Mouse (Mus musculus) midbrain, embryonic 11.5 days (tissue): ENCODE results near the gene Limk1. TPM values are rescaled to one million over a fixed set of nuclear protein-coding genes. Genes with fewer than 3 reads are reported as not detected.

Experiments used
- ATAC-seq: fragments of 200-750 bp; cut with Nextera tagmentation; 2 replicates; pipeline ENCODE4 v1.8.0; 2017; ENCODE audit warnings: moderate TSS enrichment, moderate library complexity; ENCODE audit not compliant: low FRiP score
- DNase-seq: peaks from one replicate; pipeline ENCODE4 v3.0.0; 2015; ENCODE audit warnings: low spot score; ENCODE audit errors: missing footprints
- H3K27ac ChIP-seq: fragments of 300-500 bp; sonication (generic); 2 replicates; pipeline ENCODE4 v1.5.1; 2014; ENCODE audit warnings: low read depth, low read length
- H3K27me3 ChIP-seq: fragments of 300-500 bp; sonication (generic); 2 replicates; pipeline ENCODE4 v1.6.1; 2014; ENCODE audit warnings: mild to moderate bottlenecking, low read length, moderate library complexity, mixed read lengths; ENCODE audit not compliant: control insufficient read depth, insufficient read depth
- H3K36me3 ChIP-seq: fragments of 300-500 bp; sonication (generic); 2 replicates; pipeline ENCODE4 v1.6.1; 2014; ENCODE audit warnings: mild to moderate bottlenecking, low read length, moderate library complexity, mixed read lengths; ENCODE audit not compliant: control insufficient read depth, insufficient read depth
- H3K4me1 ChIP-seq: fragments of 300-500 bp; sonication (generic); 2 replicates; pipeline ENCODE4 v1.6.1; 2014; ENCODE audit warnings: low read length; ENCODE audit not compliant: control insufficient read depth, insufficient read depth
- H3K4me2 ChIP-seq: fragments of 300-500 bp; sonication (generic); 2 replicates; pipeline ENCODE4 v1.6.1; 2014; ENCODE audit warnings: mild to moderate bottlenecking, moderate library complexity
- H3K4me3 ChIP-seq: fragments of 300-500 bp; sonication (generic); 2 replicates; pipeline ENCODE4 v1.5.1; 2014; ENCODE audit warnings: low read depth, low read length
- H3K9ac ChIP-seq: fragments of 300-500 bp; sonication (generic); 2 replicates; pipeline ENCODE4 v1.6.1; 2014; ENCODE audit warnings: low read length
- H3K9me3 ChIP-seq: fragments of 300-500 bp; sonication (generic); 2 replicates; pipeline ENCODE4 v1.6.1; 2016; ENCODE audit warnings: low read length; ENCODE audit not compliant: control insufficient read depth
- WGBS: fragments of 180-500 bp; shearing (Covaris S2); extraction: QIAGEN DNeasy Blood & Tissue Kit; methylation state at CpG from one replicate; pipeline ENCODE4 v1.1.7; 2014; 5-methylcytosine and 5-hydroxymethylcytosine counted together
- polyA plus RNA-seq: library from polyadenylated mRNA; unstranded; fragments of >200 nt; fragmentation: Nextera tagmentation; extraction: Ambion mirVana; gene quantifications from 2 replicates; pipeline ENCODE4 v1.2.1, GENCODE M21; 2014

Limk1 gene
- polyA plus RNA-seq, 1 experiment from 2014 or later: 9.1 TPM

GRCm38 (mm10) chr5:134613727-134614126, 74.7 kb downstream of the Limk1 start:
- no peak for ATAC-seq
- Histone ChIP-seq H3K4me3 (no peak overlapping the region), H3K9me3 (no peaks in the 10 kb centered on the region), H3K36me3 (peaks cover 3% of the 10 kb centered on the region; the same call in 1 of the 2 replicates), H3K9ac (no peak overlapping the region), H3K27me3 (no peaks in the 10 kb centered on the region), H3K4me2 (no peak overlapping the region), H3K27ac (no peak overlapping the region), H3K4me1 (no peaks in the 10 kb centered on the region)
- no peak for DNase-seq
- WGBS: 82% methylated on average over 9 of the region's 9 CpGs

DNA sequence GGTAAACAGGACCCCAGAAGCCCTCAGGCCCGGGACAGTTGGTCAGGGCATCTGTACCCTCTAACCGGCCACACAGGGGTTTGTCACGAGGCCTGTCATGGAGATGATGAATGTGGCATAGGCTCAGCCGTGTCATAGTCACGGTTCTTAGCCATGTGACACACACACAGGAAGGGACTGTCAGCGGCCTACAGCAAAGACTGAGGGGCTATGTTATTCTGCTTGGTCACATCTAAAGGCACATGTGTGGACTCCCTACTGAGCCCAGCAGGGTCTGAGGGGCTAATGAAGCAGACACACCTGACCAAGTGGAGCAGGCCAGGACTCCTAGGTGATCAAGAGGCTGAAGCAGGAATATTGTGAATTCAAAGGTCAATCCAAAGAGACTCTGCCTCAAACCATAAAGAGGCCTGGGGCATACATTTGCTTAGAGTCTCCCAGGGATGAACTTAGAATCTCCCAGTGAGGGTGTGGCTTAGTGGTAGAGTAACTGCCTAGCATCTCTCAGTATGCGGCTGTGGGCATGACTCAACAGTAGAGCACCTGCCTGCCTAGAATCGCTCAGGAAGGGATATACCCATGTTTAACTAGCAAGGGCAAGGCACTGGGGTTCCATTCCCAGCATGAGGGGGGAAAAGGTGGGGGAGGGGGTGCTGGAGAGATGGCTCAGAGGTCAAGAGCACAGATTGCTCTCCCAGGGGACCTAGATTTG, 76.4 kb downstream of the Limk1 start:
- Histone ChIP-seq H3K9ac (no peak overlapping the region), H3K36me3 (no peaks in the 10 kb centered on the region), H3K4me1 (no peaks in the 10 kb centered on the region), H3K27ac (no peak overlapping the region), H3K9me3 (no peaks in the 10 kb centered on the region), H3K27me3 (no peaks in the 10 kb centered on the region), H3K4me2 (no peak overlapping the region), H3K4me3 (no peak overlapping the region)
- ATAC-seq: no peak
- 74% methylated on average over 8 of the region's 8 CpGs for WGBS
- no peak for DNase-seq

- no peaks in the 10 kb centered on the region for H3K9me3 ChIP-seq
- H3K9ac ChIP-seq: no peak overlapping the region
- no peaks in the 10 kb centered on the region for H3K36me3 ChIP-seq
- H3K27ac ChIP-seq: no peak overlapping the region
- ATAC-seq (no peak), DNase-seq (no peak)
- no peak overlapping the region for H3K4me2 ChIP-seq
- H3K4me1 ChIP-seq: no peaks in the 10 kb centered on the region
- H3K27me3 ChIP-seq: no peaks in the 10 kb centered on the region
- no peak overlapping the region for H3K4me3 ChIP-seq
- WGBS: 87% methylated on average over 12 of the region's 12 CpGs
Measured at GRCm38 (mm10) chr5:134609916-134610643, 78.3 kb downstream of the Limk1 start.

DNA sequence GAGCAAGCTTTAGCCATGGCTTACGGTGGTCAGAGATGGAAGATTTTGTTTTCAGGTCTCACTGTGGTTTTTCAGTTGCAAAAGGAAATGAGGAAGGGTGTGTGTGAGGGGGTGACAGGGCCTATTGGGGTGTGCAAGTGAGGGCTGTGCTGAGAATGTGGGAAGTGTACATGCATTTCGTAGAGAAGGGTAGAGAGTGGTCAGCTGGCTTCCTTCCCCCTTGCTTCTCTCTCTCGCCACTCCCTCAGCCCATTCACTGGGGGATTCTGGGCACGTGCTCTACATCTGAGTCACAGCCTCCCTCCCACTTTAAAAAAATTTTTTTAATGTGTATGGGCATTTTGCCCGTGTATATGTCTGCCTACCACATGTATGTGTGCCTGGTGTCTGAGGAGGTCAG, 81.3 kb downstream of the Limk1 start:
- WGBS: 67% methylated on average over 5 of the region's 5 CpGs
- H3K4me3 ChIP-seq: no peak overlapping the region
- H3K36me3 ChIP-seq: no peaks in the 10 kb centered on the region

GRCm38 (mm10) chr5:134606314-134606713, 82.1 kb downstream of the Limk1 start:
- no peak overlapping the region for H3K4me3 ChIP-seq
- no peak overlapping the region for H3K4me2 ChIP-seq

More for the DNA sequence above, 81.3 kb downstream of the Limk1 start:
- DNase-seq: no peak
- no peak overlapping the region for H3K27ac ChIP-seq
- H3K9ac ChIP-seq: no peak overlapping the region
- H3K27me3 ChIP-seq: no peaks in the 10 kb centered on the region
- ATAC-seq: no peak
- H3K9me3 ChIP-seq: no peaks in the 10 kb centered on the region
- no peak overlapping the region for H3K4me2 ChIP-seq
- H3K4me1 ChIP-seq: no peaks in the 10 kb centered on the region

More at GRCm38 (mm10) chr5:134606314-134606713, 82.1 kb downstream of the Limk1 start:
- ATAC-seq (no peak), DNase-seq (no peak)
- Histone ChIP-seq H3K9me3 (no peaks in the 10 kb centered on the region), H3K9ac (no peak overlapping the region), H3K27ac (no peak overlapping the region), H3K27me3 (no peaks in the 10 kb centered on the region), H3K4me1 (no peaks in the 10 kb centered on the region), H3K36me3 (no peaks in the 10 kb centered on the region)

Other genes starting within 250 kb of the Limk1 start
- 86.5 and 88.1 TPM in 2 replicates for gene Gtf2ird1, start 231.9 kb downstream of the Limk1 start, polyA plus RNA-seq
- 5.6 and 5.8 TPM in 2 replicates for gene Clip2, start 136.2 kb downstream of the Limk1 start, polyA plus RNA-seq
- 0.30 TPM in 1 of 2 replicates, not detected in the other for gene Syna, start 128.4 kb downstream of the Limk1 start, polyA plus RNA-seq
- 321 and 338 TPM in 2 replicates for gene Rfc2, start 107.2 kb downstream of the Limk1 start, polyA plus RNA-seq
- gene Lat2, start 73.6 kb downstream of the Limk1 start, polyA plus RNA-seq: 1.5 and 1.6 TPM in 2 replicates
- 421 and 442 TPM in 2 replicates for gene Eif4h, start 49.1 kb downstream of the Limk1 start, polyA plus RNA-seq
- 1.1 and 2.0 TPM in 2 replicates for gene Eln, start 58.7 kb upstream of the Limk1 start, polyA plus RNA-seq
- gene Tmem270, start 218.1 kb upstream of the Limk1 start, polyA plus RNA-seq: not detected in 2 replicates
- gene Cldn13, start 226.9 kb upstream of the Limk1 start, polyA plus RNA-seq: 3.8 and 3.9 TPM in 2 replicates
- 9.1 and 9.2 TPM in 2 replicates for gene Mettl27, start 243.8 kb upstream of the Limk1 start, polyA plus RNA-seq